Mouse (Mus musculus) hematopoietic stem cell, adult 5-6 weeks (primary cell): Measurements from ENCODE around the gene Tacr2. TPM values are rescaled to one million over a fixed set of nuclear protein-coding genes. Genes with fewer than 3 reads are reported as not detected.
A peak's percentile ranks its signal among the peaks of the same experiment; 100 is the strongest.

Experiments used
- ATAC-seq, 2 experiments: fragments of 125-278 bp in 1 of 2; replicated peaks in 1 of 2; 2 replicates each; pipeline ENCODE4 v1.8.0; 2016 to 2017; ENCODE audit warnings: inconsistent platforms in 2 of 2, mild to moderate bottlenecking in 2 of 2, moderate number of reproducible peaks in 2 of 2, low read depth in 1 of 2, moderate TSS enrichment in 1 of 2; ENCODE audit not compliant: low FRiP score in 2 of 2, poor library complexity in 2 of 2, severe bottlenecking in 2 of 2, insufficient read depth in 1 of 2, low TSS enrichment in 1 of 2
- total RNA-seq: library from RNA; stranded (forward); fragments of 172-1452, 232-1000 nt; gene quantifications from 2 replicates; pipeline ENCODE4 v1.2.3, GENCODE M21; 2017

Gene Tacr2
- total RNA-seq, 1 experiment from 2014 or later = not detected

- no peak for ATAC-seq
Observed at GRCm38 (mm10) chr10:62279066-62279465, 26.8 kb downstream of the Tacr2 start.

- ATAC-seq = no peak
Observed at GRCm38 (mm10) chr10:62279671-62280070, 27.4 kb downstream of the Tacr2 start.

GRCm38 (mm10) chr10:62282782-62283181, 30.5 kb downstream of the Tacr2 start:
- no peak for ATAC-seq

- no peak for ATAC-seq
Observed at GRCm38 (mm10) chr10:62283206-62283792, 31.1 kb downstream of the Tacr2 start.

- peak; percentile 42 to 54; a peak in 3 of 4 replicates for ATAC-seq
Observed at GRCm38 (mm10) chr10:62287460-62288124, 35.4 kb downstream of the Tacr2 start.

GRCm38 (mm10) chr10:62294112-62294511, 41.9 kb downstream of the Tacr2 start:
- ATAC-seq = peak in 1 of 2 experiments; percentile 32; a peak in 2 of 4 replicates

- ATAC-seq = no peak
Observed at GRCm38 (mm10) chr10:62296086-62296872, 44.0 kb downstream of the Tacr2 start.

GRCm38 (mm10) chr10:62300006-62300827, 48.0 kb downstream of the Tacr2 start:
- ATAC-seq = peak; percentile 46 to 65; a peak in 2 of 4 replicates

- no peak for ATAC-seq
Observed at GRCm38 (mm10) chr10:62305090-62305489, 52.9 kb downstream of the Tacr2 start.

GRCm38 (mm10) chr10:62306483-62306882, 54.2 kb downstream of the Tacr2 start:
- ATAC-seq = peak; percentile 70 to 81

- ATAC-seq = no peak
Observed at GRCm38 (mm10) chr10:62308896-62309491, 56.8 kb downstream of the Tacr2 start.

GRCm38 (mm10) chr10:62309593-62309992, 57.4 kb downstream of the Tacr2 start:
- ATAC-seq = no peak

- ATAC-seq = no peak
Observed at GRCm38 (mm10) chr10:62310259-62311039, 58.2 kb downstream of the Tacr2 start.

- peak; percentile 73 to 77 for ATAC-seq
Observed at GRCm38 (mm10) chr10:62311464-62311863, 59.2 kb downstream of the Tacr2 start.

GRCm38 (mm10) chr10:62313140-62313539, 60.9 kb downstream of the Tacr2 start:
- ATAC-seq = no peak

GRCm38 (mm10) chr10:62313885-62314424, 61.7 kb downstream of the Tacr2 start:
- no peak for ATAC-seq
